Mouse (Mus musculus) bone marrow macrophage, adult 2 months (primary cell): ENCODE measurements at regions not wholly inside any gene's neighbourhood (a gene's known extent, or its start where the extent isn't known, plus 50 kb on each side); places are given as distances from the start of the nearest gene placed in this dataset.

Source experiments
- CTCF ChIP-seq: IDR thresholded peaks from 2 replicates; pipeline ENCODE4 v1.5.1; 2012; ENCODE audit warnings: low read depth, mild to moderate bottlenecking, low read length, moderate library complexity
- POLR2A ChIP-seq: IDR thresholded peaks from 2 replicates; pipeline ENCODE4 v1.6.1; 2012; ENCODE audit warnings: mild to moderate bottlenecking, low read depth, low read length, borderline replicate concordance

- no peak for TF ChIP-seq POLR2A
- TF ChIP-seq CTCF: no peak
These were observed 257.7 kb downstream of the Plod2 start for GRCm38 (mm10) chr9:92799695-92800094.
